Mouse (Mus musculus) kidney, postnatal 36 days (tissue): Measurements from ENCODE around the gene Gm2035.
"Not testable (repeated sequence)": the region's sequence is repeated elsewhere in the genome, so short reads cannot be mapped to it uniquely, and the experiment has no call there.

ENCODE experiments used
- DNase-seq, 2 experiments: peaks; one replicate each; pipeline ENCODE4 v3.0.0; 2021 to 2022; ENCODE audit warnings: mixed read lengths in 2 of 2

The Gm2035 gene

GRCm38 (mm10) chr12:87919721-87920120 lies at the start of gene Gm2035:
TSS of gene Gm2035 (minus strand) at chr12:87919857.
- not testable (repeated sequence) for DNase-seq

- DNase-seq, result not testable (repeated sequence)
Measured at GRCm38 (mm10) chr12:87953780-87954179, 34.1 kb upstream of the Gm2035 start, which contains the start of gene Gm2042. TSS of gene Gm2042 (plus strand) at chr12:87954080.

GRCm38 (mm10) chr12:87895070-87895469 lies 24.6 kb downstream of the Gm2035 start, which contains the start of gene Gm2022:
TSS of gene Gm2022 (plus strand) at chr12:87895370.
- not testable (repeated sequence) for DNase-seq

- DNase-seq, result not testable (repeated sequence)
Measured at GRCm38 (mm10) chr12:87873772-87874171, 45.9 kb downstream of the Gm2035 start, which contains the start of gene Gm2016. TSS of gene Gm2016 (plus strand) at chr12:87874072.
